Mouse (Mus musculus) spleen, postnatal 4 days (tissue): ENCODE measurements around the gene Sppl3.

Experiments used
- DNase-seq, 2 experiments: peaks; one replicate each; pipeline ENCODE4 v3.0.0; 2022; ENCODE audit warnings: low spot score in 2 of 2

The Sppl3 gene

GRCm38 (mm10) chr5:115037099-115037498 is 26.2 kb downstream of the Sppl3 start:
- no peak for DNase-seq

- DNase-seq: no peak
Observed at GRCm38 (mm10) chr5:115040756-115041155, 29.8 kb downstream of the Sppl3 start.

- DNase-seq: no peak
Observed at GRCm38 (mm10) chr5:115043626-115044025, 32.7 kb downstream of the Sppl3 start.

GRCm38 (mm10) chr5:115045146-115045677 is 34.3 kb downstream of the Sppl3 start:
- no peak for DNase-seq

- DNase-seq: no peak
Observed at GRCm38 (mm10) chr5:115049692-115050091, 38.8 kb downstream of the Sppl3 start.

GRCm38 (mm10) chr5:115050776-115051175 is 39.8 kb downstream of the Sppl3 start:
- DNase-seq: no peak

- DNase-seq: no peak
Observed at GRCm38 (mm10) chr5:115052546-115052945, 41.6 kb downstream of the Sppl3 start.

- no peak for DNase-seq
Observed at GRCm38 (mm10) chr5:115053791-115054396, 43.0 kb downstream of the Sppl3 start.

- peak in 1 of 2 experiments; percentile 23 for DNase-seq
Observed at GRCm38 (mm10) chr5:115055418-115055817, 44.5 kb downstream of the Sppl3 start.

GRCm38 (mm10) chr5:115057153-115057552 is 46.2 kb downstream of the Sppl3 start:
- DNase-seq: peak in 1 of 2 experiments; percentile 32

GRCm38 (mm10) chr5:115058584-115059297 is 47.8 kb downstream of the Sppl3 start:
- peak; percentile 25 to 69 for DNase-seq

- DNase-seq: no peak
Observed at GRCm38 (mm10) chr5:115060067-115060695, 49.2 kb downstream of the Sppl3 start.

GRCm38 (mm10) chr5:115060977-115061376 is 50.0 kb downstream of the Sppl3 start:
- no peak for DNase-seq

- DNase-seq: no peak
Observed at GRCm38 (mm10) chr5:115062566-115062965, 51.6 kb downstream of the Sppl3 start.

- no peak for DNase-seq
Observed at GRCm38 (mm10) chr5:115063391-115063790, 52.5 kb downstream of the Sppl3 start.

- DNase-seq: no peak
Observed at GRCm38 (mm10) chr5:115066245-115066644, 55.3 kb downstream of the Sppl3 start.

GRCm38 (mm10) chr5:115068671-115069421 is 57.9 kb downstream of the Sppl3 start:
- DNase-seq: no peak

GRCm38 (mm10) chr5:115069611-115070010 is 58.7 kb downstream of the Sppl3 start:
- no peak for DNase-seq

- DNase-seq: no peak
Observed at GRCm38 (mm10) chr5:115070457-115070856, 59.5 kb downstream of the Sppl3 start.

- peak in 1 of 2 experiments; percentile 57 for DNase-seq
Observed at GRCm38 (mm10) chr5:115071096-115071901, 60.4 kb downstream of the Sppl3 start.

GRCm38 (mm10) chr5:115072143-115072542 is 61.2 kb downstream of the Sppl3 start:
- DNase-seq: peak in 1 of 2 experiments; percentile 47
